Mouse (Mus musculus): Measurements from ENCODE around the gene Gm20911. TPM values are rescaled to one million over a fixed set of nuclear protein-coding genes. Genes with fewer than 3 reads are reported as not detected.
"Not testable (repeated sequence)": the region's sequence is repeated elsewhere in the genome, so short reads cannot be mapped to it uniquely, and the experiment has no call there.

Gene Gm20911
- total RNA-seq (2021) = not detected

DNA sequence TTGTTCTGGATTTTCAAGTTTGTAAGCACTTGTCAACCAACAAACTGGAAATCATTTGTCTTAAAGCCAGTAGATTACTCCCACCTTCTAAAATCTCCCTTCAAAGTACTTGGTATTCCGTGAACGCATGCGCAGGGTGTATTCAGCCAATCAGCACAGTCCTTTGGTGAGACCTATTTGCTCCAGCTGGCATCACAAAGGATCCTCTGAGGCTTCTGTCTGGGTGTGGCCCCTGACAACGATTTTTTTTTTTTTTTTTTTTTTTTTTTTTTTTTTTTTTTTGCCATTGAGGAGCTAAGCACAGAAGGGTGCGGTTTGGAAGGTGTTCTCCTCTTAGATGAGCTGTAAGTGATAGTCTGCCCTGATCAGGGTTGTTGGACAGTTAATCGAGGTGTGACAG lies at the start of gene Gm20911:
Gm20911 (plus strand) TSS at position 301 of the 400 bp plus-strand sequence.
- intact Hi-C loops (cut with DNase I); DNase-seq (ENCODE audit: low spot score in 2 of 2): not testable (repeated sequence)

Data from left cerebral cortex, postnatal 25 days (tissue).